Mouse (Mus musculus): ENCODE measurements around the gene Kank3.

The Kank3 gene

DNA sequence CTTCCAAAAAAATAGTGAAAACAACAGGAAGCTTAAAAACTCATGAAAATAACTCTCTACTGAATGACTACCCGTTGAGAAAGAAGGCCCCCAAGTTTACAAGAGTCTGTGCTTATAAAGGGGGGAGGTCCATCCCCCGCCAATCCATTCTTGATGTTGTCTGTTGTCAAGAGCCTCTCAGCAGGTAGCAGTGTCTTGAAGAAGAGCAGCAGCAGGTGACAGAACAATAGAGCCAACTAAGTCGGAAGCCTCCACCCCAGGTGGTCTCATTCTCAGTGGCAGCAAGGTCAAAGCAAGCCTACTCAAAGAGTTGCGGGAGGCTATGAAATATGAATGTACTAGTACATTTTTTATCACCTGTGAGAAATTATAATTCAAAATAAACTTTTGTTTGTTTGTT is 47.5 kb downstream of the Kank3 start:
- no peak for DNase-seq (ENCODE audit: low read depth)

DNA sequence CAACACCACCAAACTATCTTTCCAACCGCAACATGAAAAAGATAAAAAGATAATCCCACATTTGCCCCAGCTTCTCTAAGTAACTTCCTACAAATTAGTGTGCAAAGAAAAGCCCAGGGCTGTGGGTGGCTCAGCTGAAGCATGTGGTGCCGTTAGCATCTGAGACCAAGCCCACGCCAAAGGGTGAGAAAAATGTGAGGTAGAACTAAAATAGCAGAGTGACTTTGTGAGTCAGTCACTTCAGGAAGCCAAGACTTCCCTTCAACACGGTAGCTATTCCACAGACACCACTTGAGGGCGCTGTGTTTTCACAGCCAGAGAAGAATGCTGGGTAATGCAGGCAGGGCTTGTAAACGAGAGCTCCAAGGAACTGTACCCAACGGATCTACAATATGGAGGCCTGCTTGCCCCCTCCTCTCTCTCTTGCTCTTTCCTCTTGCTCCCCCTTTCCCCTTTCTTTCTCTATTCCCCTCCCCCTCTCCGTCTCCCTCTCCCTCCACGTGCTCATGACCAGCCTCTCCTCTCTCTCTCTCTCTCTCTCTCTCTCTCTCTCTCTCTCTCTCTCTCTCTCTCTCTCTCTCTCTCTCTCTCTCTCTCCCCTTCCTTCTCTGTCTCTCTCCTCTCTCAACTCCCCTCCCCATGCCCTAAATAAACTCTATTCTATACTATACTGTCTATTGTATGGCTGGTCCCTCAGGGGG is 55.2 kb downstream of the Kank3 start:
- DNase-seq (ENCODE audit: low read depth) = peak; percentile 92

All from induced T-regulatory cell, adult 2 months (primary cell).